Mouse (Mus musculus) liver, adult 2 months (tissue): ENCODE results near the gene Tll2.

Experiments
- CTCF ChIP-seq: fragments of 200-500 bp; IDR thresholded peaks from 2 replicates; pipeline ENCODE4 v1.5.1; 2011; ENCODE audit warnings: low read depth, low read length, control low read depth
- POLR2A ChIP-seq: fragments of 200-500 bp; IDR thresholded peaks from 2 replicates; pipeline ENCODE4 v1.6.1; 2011; ENCODE audit warnings: low read length, control low read depth; ENCODE audit not compliant: insufficient read depth; ENCODE audit errors: extremely low read depth

GRCm38 (mm10) chr19:41177331-41177730, 29.3 kb downstream of the Tll2 start:
- TF ChIP-seq CTCF: no peak
- TF ChIP-seq POLR2A: no peak
